Mouse (Mus musculus) CD4-positive, CD25-positive, alpha-beta regulatory T cell (primary cell): Measurements from ENCODE around the gene Zfp668. TPM values are rescaled to one million over a fixed set of nuclear protein-coding genes. Genes with fewer than 3 reads are reported as not detected.

ENCODE experiments used
- polyA plus RNA-seq: library from polyadenylated mRNA; unstranded; fragments of 100-300 nt; shearing (Covaris generic); gene quantifications from one replicate; pipeline ENCODE4 v1.2.1, GENCODE M21; 2017

Zfp668 gene
- 21.8 TPM for polyA plus RNA-seq

DNA sequence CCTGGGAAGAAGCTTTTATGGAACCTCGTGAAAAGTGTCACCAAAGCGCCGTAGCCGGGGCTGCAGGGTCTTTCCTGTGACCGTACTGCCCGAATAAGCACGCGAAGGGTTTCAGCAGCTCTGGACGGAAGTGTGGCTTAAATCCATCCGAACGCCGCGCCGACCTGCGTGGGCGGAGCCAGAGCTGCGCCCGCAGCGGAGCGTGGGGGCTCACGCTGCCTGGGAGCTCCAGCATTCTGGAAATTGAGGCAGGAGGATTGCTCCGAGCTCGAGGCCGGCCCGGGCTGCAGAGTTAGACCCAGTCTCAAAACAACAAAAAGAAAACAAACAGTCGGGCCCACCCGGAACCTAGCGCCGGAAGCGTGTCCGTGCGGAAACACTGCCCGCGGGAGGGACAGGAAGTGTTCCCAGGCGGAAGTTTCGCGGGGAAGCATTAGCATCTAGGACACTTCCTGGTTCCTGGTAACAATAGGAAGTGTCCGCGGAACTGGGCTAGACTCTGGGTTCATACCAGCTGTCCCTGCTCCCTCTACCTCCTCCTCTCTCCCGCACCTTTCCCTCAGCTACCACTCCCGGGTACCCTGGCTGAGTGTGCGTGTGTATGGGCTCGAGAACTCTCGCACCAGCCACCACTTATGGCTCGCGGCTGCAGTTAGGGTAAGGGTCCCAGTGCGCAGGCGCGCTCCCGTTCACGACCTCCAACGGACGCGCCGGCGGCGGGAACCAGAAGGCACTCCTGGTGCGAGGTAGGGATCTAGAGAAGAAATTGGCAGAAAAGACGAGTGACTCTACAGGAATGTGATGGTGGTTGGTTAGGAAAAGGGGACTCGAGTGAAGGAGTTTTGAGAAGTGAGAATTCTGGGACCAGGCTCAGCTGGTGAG lies at the start of gene Zfp668:
Zfp668 (minus strand) TSS at position 362 of the 882 bp plus-strand sequence.

DNA sequence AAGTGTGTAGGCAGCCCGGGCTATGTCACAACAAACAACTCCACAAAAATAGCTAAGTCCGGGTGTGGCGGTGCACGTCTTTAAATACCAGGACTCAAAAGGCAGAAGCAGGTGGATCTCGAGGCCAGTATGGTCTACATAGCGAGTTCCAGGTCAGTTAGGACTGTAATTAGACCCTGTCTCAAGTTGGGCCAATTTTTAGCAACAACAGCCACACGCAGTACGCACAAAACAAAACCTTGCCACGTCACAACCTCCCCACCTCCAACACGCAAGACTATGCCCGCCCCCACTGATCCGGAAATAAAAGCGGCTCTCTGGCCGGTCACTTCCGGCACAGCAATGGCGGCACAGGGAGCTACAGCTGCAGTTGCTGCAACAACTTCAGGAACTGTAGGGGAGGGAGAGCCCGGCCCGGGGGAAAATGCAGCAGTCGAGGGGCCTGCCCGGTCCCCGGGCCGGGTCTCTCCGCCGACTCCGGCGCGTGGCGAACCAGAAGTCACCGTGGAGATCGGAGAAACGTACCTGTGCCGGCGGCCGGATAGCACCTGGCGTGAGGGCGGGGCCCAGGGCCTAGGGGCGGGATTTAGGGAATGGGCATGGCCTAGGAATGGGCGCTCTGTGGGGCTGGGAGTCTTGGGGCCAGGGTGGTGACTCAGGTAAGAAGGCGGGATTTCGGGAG lies 35.7 kb upstream of the Zfp668 start, which contains the start of gene Kat8:
Kat8 (plus strand) TSS at position 327 of the 682 bp plus-strand sequence.

DNA sequence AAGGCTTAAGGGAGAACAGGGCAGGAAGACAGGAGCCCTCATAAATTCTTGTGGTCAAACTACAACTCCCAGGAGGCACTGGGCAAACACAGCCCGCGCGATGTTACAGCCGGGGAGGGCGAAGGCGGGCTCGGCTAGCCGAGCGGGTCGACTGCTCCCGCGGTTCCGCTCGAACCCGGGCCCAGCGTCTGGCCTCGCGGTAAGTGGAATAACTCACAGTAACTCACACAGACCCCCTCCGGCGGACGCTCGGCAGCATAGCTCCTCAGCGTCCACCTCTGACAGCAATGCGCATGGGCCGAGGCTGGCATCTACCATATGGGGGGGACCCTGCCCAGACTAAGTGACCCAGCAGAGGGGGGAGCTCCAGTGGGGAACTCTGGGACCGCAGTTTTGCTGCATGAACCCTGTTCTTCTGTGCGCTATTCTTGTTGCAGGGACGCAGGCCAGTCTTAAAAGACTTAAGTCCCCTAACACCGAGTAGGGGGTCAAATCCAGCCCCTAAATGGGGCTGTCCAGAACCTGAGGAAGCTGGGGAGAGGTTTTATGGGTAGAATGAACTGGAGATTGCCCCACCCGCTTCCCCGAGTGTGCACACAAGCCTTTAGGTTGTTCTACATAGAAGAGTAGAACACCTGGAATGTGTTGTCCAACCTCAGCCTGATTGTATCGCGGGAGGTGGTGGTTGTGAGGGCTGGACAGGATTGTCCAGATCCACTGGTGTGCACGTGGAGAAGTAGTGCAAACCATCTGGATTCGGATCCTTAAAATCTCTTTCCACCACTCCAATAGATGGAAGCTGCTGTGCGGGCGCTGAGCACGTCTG lies 27.6 kb upstream of the Zfp668 start, which contains the start of gene Bckdk:
Bckdk (plus strand) TSS at position 112 of the 826 bp plus-strand sequence.

DNA sequence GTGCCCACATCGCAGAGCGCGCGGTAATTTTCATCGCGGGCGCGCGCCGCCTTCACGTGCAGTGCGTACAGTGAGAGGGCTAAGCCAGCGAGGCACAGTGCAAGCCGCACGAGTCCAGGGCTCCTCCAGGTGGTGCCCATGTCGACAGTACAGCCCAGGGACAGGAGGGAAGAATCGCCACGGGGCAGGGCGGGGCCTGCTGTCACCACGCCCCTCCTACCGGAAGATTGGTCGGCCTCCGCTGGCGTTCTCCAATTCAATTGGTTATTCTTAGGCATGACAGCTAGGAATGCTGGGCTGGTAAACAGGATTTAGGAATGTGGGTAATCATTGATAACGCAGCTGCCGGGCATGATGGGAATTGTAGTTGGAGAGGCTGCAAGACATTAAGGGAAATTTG lies 18.8 kb upstream of the Zfp668 start, which contains the start of the genes Gm21974 and Vkorc1:
Gm21974 (minus strand) TSS at position 13 of the 400 bp plus-strand sequence.
Vkorc1 (minus strand) TSS at position 176 of the 400 bp plus-strand sequence.

DNA sequence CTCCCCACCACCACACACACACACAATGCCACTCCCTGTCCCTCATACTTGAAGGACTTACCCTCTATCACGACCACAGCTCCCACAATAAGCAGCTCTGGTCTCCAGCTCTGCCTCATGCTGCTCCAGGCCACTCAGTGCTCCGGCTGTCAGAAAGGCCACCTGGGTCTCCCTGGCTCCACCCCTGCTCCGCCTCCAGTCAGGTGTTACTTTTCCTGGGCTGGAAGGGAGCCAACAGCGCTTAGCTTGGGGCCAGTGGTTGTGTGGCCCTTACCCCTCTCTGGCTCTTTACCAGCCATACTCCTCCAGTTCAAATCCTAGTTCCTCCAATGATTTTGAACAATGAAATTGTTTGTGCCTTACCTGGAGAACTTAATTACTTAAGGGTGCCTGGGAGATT lies 14.2 kb upstream of the Zfp668 start, which contains the start of gene Prss53:
Prss53 (minus strand) TSS at position 173 of the 400 bp plus-strand sequence.

DNA sequence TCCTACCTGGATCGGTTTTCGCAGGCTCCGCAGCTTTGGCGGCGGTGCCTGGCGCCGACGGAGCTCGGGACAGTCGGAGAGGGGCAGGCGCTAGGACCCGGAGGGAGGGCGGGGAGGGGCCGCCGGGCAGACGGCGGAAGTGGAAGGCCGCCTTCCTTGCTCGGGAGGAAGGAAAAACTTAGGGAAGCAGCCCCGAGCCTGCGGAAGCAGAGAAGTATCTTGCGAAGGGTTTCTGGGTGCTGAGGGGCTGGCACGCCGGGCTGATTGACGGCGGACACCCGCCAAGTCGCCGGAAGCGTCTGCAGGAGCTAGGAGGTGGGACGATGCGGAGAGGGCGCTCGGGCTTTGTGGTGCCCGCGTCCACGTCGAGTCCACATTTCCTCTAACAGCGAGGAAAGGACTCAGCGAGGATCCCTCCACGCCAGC lies 574 bp downstream of the Zfp668 start, which contains the start of gene Zfp646:
Zfp646 (plus strand) TSS at position 181 of the 426 bp plus-strand sequence.

DNA sequence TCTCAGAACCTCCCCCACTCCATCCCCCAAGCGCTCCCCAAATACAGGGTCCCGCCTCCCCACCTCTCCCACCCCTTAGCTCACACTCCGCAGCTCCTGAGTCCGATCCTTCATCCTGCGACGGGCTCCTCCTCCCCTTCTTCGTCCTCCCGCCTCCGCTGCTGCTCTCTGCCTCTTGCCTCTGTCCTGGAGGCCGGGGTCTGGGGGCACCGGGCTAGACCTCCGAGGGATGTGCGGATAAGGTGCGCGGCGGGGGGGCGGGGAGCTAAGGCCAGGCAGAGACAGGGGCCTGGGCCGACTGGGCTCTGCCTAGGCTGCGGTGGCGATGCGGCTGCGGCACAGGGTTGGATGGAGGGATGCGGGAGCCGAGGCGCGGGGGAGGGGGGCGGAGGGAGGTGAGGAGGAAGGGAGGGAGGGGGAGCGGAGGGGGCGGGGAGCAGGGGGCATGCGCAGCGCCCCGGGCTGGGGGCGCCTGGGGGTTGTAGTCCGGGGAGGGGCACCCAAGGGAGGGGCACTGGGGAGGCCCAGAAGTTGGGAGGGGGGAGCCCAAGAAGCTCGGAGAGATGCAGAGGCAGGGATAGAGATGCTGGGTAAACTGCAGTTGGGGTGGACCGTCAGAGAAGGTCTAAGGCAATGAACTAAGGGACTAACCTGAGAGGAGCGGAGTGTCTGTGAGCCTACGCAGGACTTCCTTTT lies 52.3 kb downstream of the Zfp668 start, which contains the start of the genes Stx4a and Stx1b:
Stx4a (plus strand) TSS at position 119 of the 696 bp plus-strand sequence.
Stx1b (minus strand) TSS at position 374 of the 696 bp plus-strand sequence.

Other genes with a start within 250 kb of the Zfp668 start
- 74.6 TPM for gene Bcl7c, start 167.9 kb downstream of the Zfp668 start, polyA plus RNA-seq
- gene Ctf1, start 164.1 kb downstream of the Zfp668 start, polyA plus RNA-seq, result not detected
- gene Ctf2, start 144.7 kb downstream of the Zfp668 start, polyA plus RNA-seq, result not detected
- gene Fbxl19, start 132.3 kb downstream of the Zfp668 start, polyA plus RNA-seq, result 1.3 TPM
- gene Orai3, start 107.0 kb downstream of the Zfp668 start, polyA plus RNA-seq, result 24.1 TPM
- 3.5 TPM for gene Setd1a, start 100.2 kb downstream of the Zfp668 start, polyA plus RNA-seq
- not detected for gene Gm49388, start 91.2 kb downstream of the Zfp668 start, polyA plus RNA-seq
- 2.4 TPM for gene Hsd3b7, start 76.2 kb downstream of the Zfp668 start, polyA plus RNA-seq
- gene Stx4a, start 52.5 kb downstream of the Zfp668 start, polyA plus RNA-seq, result 150 TPM
- not detected for gene Stx1b, start 52.3 kb downstream of the Zfp668 start, polyA plus RNA-seq
- 43.1 TPM for gene Zfp646, start 607 bp downstream of the Zfp668 start, polyA plus RNA-seq
- gene Prss53, start 14.1 kb upstream of the Zfp668 start, polyA plus RNA-seq, result 0.48 TPM
- not detected for gene Gm21974, start 18.6 kb upstream of the Zfp668 start, polyA plus RNA-seq
- 34.1 TPM for gene Vkorc1, start 18.8 kb upstream of the Zfp668 start, polyA plus RNA-seq
- 68.1 TPM for gene Bckdk, start 27.3 kb upstream of the Zfp668 start, polyA plus RNA-seq
- gene Kat8, start 35.7 kb upstream of the Zfp668 start, polyA plus RNA-seq, result 46.5 TPM
- gene Prss8, start 53.3 kb upstream of the Zfp668 start, polyA plus RNA-seq, result 0.11 TPM
- 4.2 TPM for gene Prss36, start 69.9 kb upstream of the Zfp668 start, polyA plus RNA-seq
- gene Fus, start 90.6 kb upstream of the Zfp668 start, polyA plus RNA-seq, result 152 TPM
- 292 TPM for gene Pycard, start 117.0 kb upstream of the Zfp668 start, polyA plus RNA-seq
- gene Trim72, start 127.1 kb upstream of the Zfp668 start, polyA plus RNA-seq, result not detected
- 0.92 TPM for gene Itgam, start 185.8 kb upstream of the Zfp668 start, polyA plus RNA-seq
- not detected for gene Gm49368, start 185.9 kb upstream of the Zfp668 start, polyA plus RNA-seq